Mouse (Mus musculus): ENCODE measurements at regions not wholly inside any gene's neighbourhood (a gene's known extent, or its start where the extent isn't known, plus 50 kb on each side); places are given as distances from the start of the nearest gene placed in this dataset.

- Histone ChIP-seq H3K27ac (ENCODE audit: low read depth, low read length) (no peak overlapping the region), H3K4me3 (ENCODE audit: low read depth, low read length) (no peak overlapping the region), H3K4me1 (replicated peaks; ENCODE audit: control insufficient read depth, insufficient read depth, low read length) (no peaks in the 10 kb centered on the region), H3K27me3 (replicated peaks; ENCODE audit: control insufficient read depth, insufficient read depth, low read length) (no peaks in the 10 kb centered on the region), H3K9me3 (ENCODE audit: control insufficient read depth, low read length) (no peaks in the 10 kb centered on the region), H3K9ac (ENCODE audit: low read depth, low read length) (no peak overlapping the region), H3K4me2 (peak overlapping the region; percentile 21), H3K36me3 (ENCODE audit: control insufficient read depth, insufficient read depth, low read length) (no peaks in the 10 kb centered on the region)
- WGBS = 22% methylated on average over 8 of the region's 8 CpGs
- no peak for DNase-seq (ENCODE audit: low spot score)
- ATAC-seq (replicated peaks; ENCODE audit: low FRiP score) = no peak
Measured at GRCm38 (mm10) chr10:30980279-30980968, 137.8 kb upstream of the Hey2 start.

GRCm38 (mm10) chr10:30979766-30980165, 137.2 kb upstream of the Hey2 start:
- DNase-seq (ENCODE audit: low spot score) (no peak), ATAC-seq (replicated peaks; ENCODE audit: low FRiP score) (no peak)
- no peak overlapping the region for H3K4me3 ChIP-seq (ENCODE audit: low read depth, low read length)
- no peaks in the 10 kb centered on the region for H3K36me3 ChIP-seq (ENCODE audit: control insufficient read depth, insufficient read depth, low read length)
- H3K9me3 ChIP-seq (ENCODE audit: control insufficient read depth, low read length) = no peaks in the 10 kb centered on the region
- no peak overlapping the region for H3K27ac ChIP-seq (ENCODE audit: low read depth, low read length)
- 32% methylated on average over 3 of the region's 3 CpGs for WGBS
- H3K4me1 ChIP-seq (replicated peaks; ENCODE audit: control insufficient read depth, insufficient read depth, low read length) = no peaks in the 10 kb centered on the region
- no peak overlapping the region for H3K9ac ChIP-seq (ENCODE audit: low read depth, low read length)
- no peaks in the 10 kb centered on the region for H3K27me3 ChIP-seq (replicated peaks; ENCODE audit: control insufficient read depth, insufficient read depth, low read length)
- no peak overlapping the region; the same call in 1 of the 2 replicates for H3K4me2 ChIP-seq

- Histone ChIP-seq H3K4me3 (ENCODE audit: low read depth, low read length) (no peak overlapping the region), H3K4me2 (no peak overlapping the region), H3K27me3 (replicated peaks; ENCODE audit: control insufficient read depth, insufficient read depth, low read length) (no peaks in the 10 kb centered on the region), H3K36me3 (ENCODE audit: control insufficient read depth, insufficient read depth, low read length) (no peaks in the 10 kb centered on the region), H3K4me1 (replicated peaks; ENCODE audit: control insufficient read depth, insufficient read depth, low read length) (no peaks in the 10 kb centered on the region), H3K9me3 (ENCODE audit: control insufficient read depth, low read length) (no peaks in the 10 kb centered on the region), H3K27ac (ENCODE audit: low read depth, low read length) (no peak overlapping the region), H3K9ac (ENCODE audit: low read depth, low read length) (no peak overlapping the region)
- WGBS = 88% methylated on average over 1 of the region's 1 CpGs
- no peak for DNase-seq (ENCODE audit: low spot score)
- no peak for ATAC-seq (replicated peaks; ENCODE audit: low FRiP score)
Measured at GRCm38 (mm10) chr10:30966176-30966575, 123.6 kb upstream of the Hey2 start.

GRCm38 (mm10) chr10:30953825-30954224, 111.2 kb upstream of the Hey2 start:
- WGBS = 68% methylated on average over 3 of the region's 3 CpGs

GRCm38 (mm10) chr10:30952410-30952809, 109.8 kb upstream of the Hey2 start:
- Histone ChIP-seq H3K9me3 (ENCODE audit: control insufficient read depth, low read length) (no peaks in the 10 kb centered on the region), H3K9ac (ENCODE audit: low read depth, low read length) (no peak overlapping the region), H3K4me1 (replicated peaks; ENCODE audit: control insufficient read depth, insufficient read depth, low read length) (no peaks in the 10 kb centered on the region), H3K36me3 (ENCODE audit: control insufficient read depth, insufficient read depth, low read length) (no peaks in the 10 kb centered on the region), H3K27me3 (replicated peaks; ENCODE audit: control insufficient read depth, insufficient read depth, low read length) (no peaks in the 10 kb centered on the region), H3K27ac (ENCODE audit: low read depth, low read length) (no peak overlapping the region), H3K4me3 (ENCODE audit: low read depth, low read length) (no peak overlapping the region), H3K4me2 (no peak overlapping the region)
- WGBS = 58% methylated on average over 2 of the region's 2 CpGs
- DNase-seq (ENCODE audit: low spot score) (no peak), ATAC-seq (replicated peaks; ENCODE audit: low FRiP score) (no peak)

More at GRCm38 (mm10) chr10:30953825-30954224, 111.2 kb upstream of the Hey2 start:
- Histone ChIP-seq H3K9ac (ENCODE audit: low read depth, low read length) (no peak overlapping the region), H3K27me3 (replicated peaks; ENCODE audit: control insufficient read depth, insufficient read depth, low read length) (no peaks in the 10 kb centered on the region), H3K4me1 (replicated peaks; ENCODE audit: control insufficient read depth, insufficient read depth, low read length) (no peaks in the 10 kb centered on the region), H3K9me3 (ENCODE audit: control insufficient read depth, low read length) (no peaks in the 10 kb centered on the region), H3K4me2 (no peak overlapping the region), H3K27ac (ENCODE audit: low read depth, low read length) (no peak overlapping the region), H3K4me3 (ENCODE audit: low read depth, low read length) (no peak overlapping the region), H3K36me3 (ENCODE audit: control insufficient read depth, insufficient read depth, low read length) (no peaks in the 10 kb centered on the region)
- DNase-seq (ENCODE audit: low spot score) (no peak), ATAC-seq (replicated peaks; ENCODE audit: low FRiP score) (no peak)

GRCm38 (mm10) chr10:30946601-30947000, 104.0 kb upstream of the Hey2 start:
- no peaks in the 10 kb centered on the region for H3K4me1 ChIP-seq (replicated peaks; ENCODE audit: control insufficient read depth, insufficient read depth, low read length)
- H3K9me3 ChIP-seq (ENCODE audit: control insufficient read depth, low read length) = no peaks in the 10 kb centered on the region
- H3K9ac ChIP-seq (ENCODE audit: low read depth, low read length) = no peak overlapping the region
- DNase-seq (ENCODE audit: low spot score) (no peak), ATAC-seq (replicated peaks; ENCODE audit: low FRiP score) (no peak)
- 90% methylated on average over 4 of the region's 4 CpGs for WGBS
- H3K27me3 ChIP-seq (replicated peaks; ENCODE audit: control insufficient read depth, insufficient read depth, low read length) = no peaks in the 10 kb centered on the region
- no peak overlapping the region for H3K27ac ChIP-seq (ENCODE audit: low read depth, low read length)
- H3K4me3 ChIP-seq (ENCODE audit: low read depth, low read length) = no peak overlapping the region
- H3K4me2 ChIP-seq = no peak overlapping the region
- H3K36me3 ChIP-seq (ENCODE audit: control insufficient read depth, insufficient read depth, low read length) = no peaks in the 10 kb centered on the region

- no peak overlapping the region for H3K4me2 ChIP-seq
- no peaks in the 10 kb centered on the region for H3K9me3 ChIP-seq (ENCODE audit: control insufficient read depth, low read length)
- no peak overlapping the region for H3K9ac ChIP-seq (ENCODE audit: low read depth, low read length)
- no peaks in the 10 kb centered on the region for H3K36me3 ChIP-seq (ENCODE audit: control insufficient read depth, insufficient read depth, low read length)
- no peaks in the 10 kb centered on the region for H3K27me3 ChIP-seq (replicated peaks; ENCODE audit: control insufficient read depth, insufficient read depth, low read length)
- DNase-seq (ENCODE audit: low spot score) (no peak), ATAC-seq (replicated peaks; ENCODE audit: low FRiP score) (no peak)
- no peak overlapping the region for H3K27ac ChIP-seq (ENCODE audit: low read depth, low read length)
- no peak overlapping the region for H3K4me3 ChIP-seq (ENCODE audit: low read depth, low read length)
- WGBS = 82% methylated on average over 3 of the region's 3 CpGs
- no peaks in the 10 kb centered on the region for H3K4me1 ChIP-seq (replicated peaks; ENCODE audit: control insufficient read depth, insufficient read depth, low read length)
Measured at GRCm38 (mm10) chr10:30918322-30918988, 75.9 kb upstream of the Hey2 start.

- WGBS = 41% methylated on average over 3 of the region's 3 CpGs
- H3K27me3 ChIP-seq (replicated peaks; ENCODE audit: control insufficient read depth, insufficient read depth, low read length) = no peaks in the 10 kb centered on the region
- H3K27ac ChIP-seq (ENCODE audit: low read depth, low read length) = no peak overlapping the region
- no peak overlapping the region for H3K9ac ChIP-seq (ENCODE audit: low read depth, low read length)
- H3K9me3 ChIP-seq (ENCODE audit: control insufficient read depth, low read length) = no peaks in the 10 kb centered on the region
- no peaks in the 10 kb centered on the region for H3K4me1 ChIP-seq (replicated peaks; ENCODE audit: control insufficient read depth, insufficient read depth, low read length)
- no peak overlapping the region for H3K4me2 ChIP-seq
- no peaks in the 10 kb centered on the region for H3K36me3 ChIP-seq (ENCODE audit: control insufficient read depth, insufficient read depth, low read length)
- ATAC-seq (replicated peaks; ENCODE audit: low FRiP score) (no peak), DNase-seq (ENCODE audit: low spot score) (no peak)
- no peak overlapping the region for H3K4me3 ChIP-seq (ENCODE audit: low read depth, low read length)
Measured at GRCm38 (mm10) chr10:30893771-30894170, 51.2 kb upstream of the Hey2 start.

Measured in liver, embryonic 11.5 days (tissue).